Mouse (Mus musculus) embryonic facial prominence, embryonic 15.5 days (tissue): ENCODE data around the gene Gm10643. TPM values are rescaled to one million over a fixed set of nuclear protein-coding genes. Genes with fewer than 3 reads are reported as not detected.

Experiments
- ATAC-seq: fragments of 200-750 bp; cut with Nextera tagmentation; 2 replicates; pipeline ENCODE4 v1.8.0; 2017; ENCODE audit warnings: low read depth, moderate TSS enrichment; ENCODE audit not compliant: insufficient number of reproducible peaks, low FRiP score, low TSS enrichment
- H3K27ac ChIP-seq: fragments of 300-500 bp; sonication (generic); replicated peaks from 2 replicates; pipeline ENCODE4 v1.5.1; 2015; ENCODE audit warnings: mild to moderate bottlenecking, inconsistent platforms
- H3K27me3 ChIP-seq: fragments of 300-500 bp; sonication (generic); 2 replicates; pipeline ENCODE4 v1.6.1; 2015; ENCODE audit warnings: inconsistent platforms
- H3K36me3 ChIP-seq: fragments of 300-500 bp; sonication (generic); 2 replicates; pipeline ENCODE4 v1.6.1; 2015; ENCODE audit warnings: mild to moderate bottlenecking, inconsistent platforms
- H3K4me1 ChIP-seq: fragments of 300-500 bp; sonication (generic); 2 replicates; pipeline ENCODE4 v1.6.1; 2015; ENCODE audit warnings: inconsistent platforms
- H3K4me2 ChIP-seq: fragments of 300-500 bp; sonication (generic); replicated peaks from 2 replicates; pipeline ENCODE4 v1.6.1; 2015; ENCODE audit warnings: mild to moderate bottlenecking, inconsistent platforms
- H3K4me3 ChIP-seq: fragments of 300-500 bp; sonication (generic); replicated peaks from 2 replicates; pipeline ENCODE4 v1.5.1; 2015; ENCODE audit warnings: mild to moderate bottlenecking, inconsistent platforms
- H3K9ac ChIP-seq: fragments of 300-500 bp; sonication (generic); 2 replicates; pipeline ENCODE4 v1.6.1; 2015; ENCODE audit warnings: inconsistent platforms
- H3K9me3 ChIP-seq: fragments of 300-500 bp; sonication (generic); replicated peaks from 2 replicates; pipeline ENCODE4 v1.6.1; 2016; ENCODE audit warnings: inconsistent platforms
- WGBS: fragments of 180-500 bp; shearing (Covaris S2); methylation state at CpG from one replicate; pipeline ENCODE4 v1.1.7; 2015; 5-methylcytosine and 5-hydroxymethylcytosine counted together
- polyA plus RNA-seq: library from polyadenylated mRNA; unstranded; fragments of >200 nt; fragmentation: Nextera tagmentation; extraction: Ambion mirVana; gene quantifications from 2 replicates; pipeline ENCODE4 v1.2.1, GENCODE M21; 2015

The Gm10643 gene
- polyA plus RNA-seq, 1 experiment from 2014 or later = 1.6 TPM

- Histone ChIP-seq H3K9me3 (no peaks in the 10 kb centered on the region), H3K4me3 (no peak overlapping the region), H3K27me3 (peaks cover 42% of the 10 kb centered on the region), H3K36me3 (no peaks in the 10 kb centered on the region), H3K4me1 (peaks cover 15% of the 10 kb centered on the region), H3K27ac (no peak overlapping the region), H3K4me2 (no peak overlapping the region), H3K9ac (no peak overlapping the region)
- ATAC-seq = no peak
- WGBS = 4% methylated on average over 5 of the region's 5 CpGs
Observed at GRCm38 (mm10) chr8:84039050-84039449, 25.9 kb downstream of the Gm10643 start.

GRCm38 (mm10) chr8:84038015-84038414, 26.9 kb downstream of the Gm10643 start:
- Histone ChIP-seq H3K27me3 (peaks cover 31% of the 10 kb centered on the region), H3K4me2 (no peak overlapping the region)

DNA sequence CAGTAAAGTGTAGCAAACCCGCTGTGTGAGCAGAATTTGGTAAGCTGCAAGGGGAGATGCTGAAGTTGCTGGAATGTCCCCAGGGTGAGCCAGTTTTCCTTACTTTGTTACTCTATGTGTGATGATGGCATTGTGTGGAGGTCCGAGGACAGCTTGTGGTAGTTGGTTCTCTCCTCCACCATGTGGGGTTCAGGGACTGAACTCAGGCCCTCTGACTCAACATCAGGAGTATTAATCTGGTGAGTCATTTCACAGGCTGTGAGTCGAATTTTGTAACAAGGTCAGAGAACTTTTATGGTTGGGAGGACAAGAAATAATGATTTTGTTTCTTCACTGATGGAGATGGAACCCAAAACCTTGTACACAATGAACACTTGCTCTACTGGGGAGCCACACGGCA, 32.2 kb downstream of the Gm10643 start:
- no peak for ATAC-seq
- Histone ChIP-seq H3K27me3 (no peaks in the 10 kb centered on the region), H3K4me2 (no peak overlapping the region)

More at GRCm38 (mm10) chr8:84038015-84038414, 26.9 kb downstream of the Gm10643 start:
- 75% methylated on average over 5 of the region's 5 CpGs for WGBS
- Histone ChIP-seq H3K9me3 (no peaks in the 10 kb centered on the region), H3K4me3 (no peak overlapping the region), H3K27ac (no peak overlapping the region), H3K36me3 (no peaks in the 10 kb centered on the region), H3K4me1 (peaks cover 13% of the 10 kb centered on the region), H3K9ac (no peak overlapping the region)
- no peak for ATAC-seq

GRCm38 (mm10) chr8:84029272-84029671, 35.7 kb downstream of the Gm10643 start:
- H3K4me2 ChIP-seq = no peak overlapping the region
- H3K9me3 ChIP-seq = no peaks in the 10 kb centered on the region
- H3K4me1 ChIP-seq = peaks cover 16% of the 10 kb centered on the region
- no peak overlapping the region for H3K27ac ChIP-seq
- no peak for ATAC-seq
- no peak overlapping the region for H3K4me3 ChIP-seq
- 87% methylated on average over 5 of the region's 5 CpGs for WGBS
- peaks cover 13% of the 10 kb centered on the region; the same call in 1 of the 2 replicates for H3K27me3 ChIP-seq
- no peaks in the 10 kb centered on the region for H3K36me3 ChIP-seq
- H3K9ac ChIP-seq = no peak overlapping the region

More for the DNA sequence above, 32.2 kb downstream of the Gm10643 start:
- Histone ChIP-seq H3K27ac (no peak overlapping the region), H3K9ac (no peak overlapping the region), H3K9me3 (no peaks in the 10 kb centered on the region), H3K36me3 (no peaks in the 10 kb centered on the region), H3K4me3 (no peak overlapping the region), H3K4me1 (no peaks in the 10 kb centered on the region)
- 70% methylated on average over 4 of the region's 4 CpGs for WGBS

DNA sequence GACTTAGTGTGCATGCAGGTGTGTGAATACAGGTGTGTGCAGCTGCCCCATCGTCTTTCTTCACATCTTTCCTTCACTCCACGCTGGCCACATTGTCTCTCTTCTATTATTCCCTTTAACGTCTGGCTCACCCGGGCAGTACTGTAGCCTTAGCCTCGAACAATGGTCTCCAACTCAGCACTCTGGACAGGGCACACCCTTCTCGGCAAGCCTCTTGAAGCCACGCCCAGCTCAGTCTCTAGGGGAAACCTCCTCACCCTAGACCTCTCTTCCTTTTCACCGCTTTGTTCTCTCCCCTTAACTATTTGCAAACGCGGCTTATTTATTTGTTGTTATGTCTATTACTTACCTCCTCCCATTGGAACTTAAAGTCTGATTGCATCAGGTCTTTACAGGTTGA, 37.5 kb downstream of the Gm10643 start:
- ATAC-seq = no peak
- H3K4me1 ChIP-seq = peaks cover 16% of the 10 kb centered on the region
- H3K9me3 ChIP-seq = no peaks in the 10 kb centered on the region
- no peak overlapping the region for H3K27ac ChIP-seq
- no peak overlapping the region for H3K4me2 ChIP-seq
- H3K27me3 ChIP-seq = peaks cover 13% of the 10 kb centered on the region; the same call in 1 of the 2 replicates
- H3K4me3 ChIP-seq = no peak overlapping the region
- WGBS = 14% methylated on average over 10 of the region's 10 CpGs
- H3K9ac ChIP-seq = no peak overlapping the region
- H3K36me3 ChIP-seq = no peaks in the 10 kb centered on the region

- Histone ChIP-seq H3K27me3 (peaks cover 22% of the 10 kb centered on the region; the same call in 1 of the 2 replicates), H3K36me3 (no peaks in the 10 kb centered on the region), H3K9ac (peak overlapping the region; percentile 35), H3K4me2 (peak overlapping the region; percentile 85), H3K9me3 (no peaks in the 10 kb centered on the region), H3K27ac (no peak overlapping the region), H3K4me1 (peaks cover 23% of the 10 kb centered on the region), H3K4me3 (peak overlapping the region; percentile 49)
- ATAC-seq = peak; percentile 71
- WGBS = under 1% methylated on average over 41 of the region's 41 CpGs
Observed at GRCm38 (mm10) chr8:84025863-84026262, 39.1 kb downstream of the Gm10643 start.

DNA sequence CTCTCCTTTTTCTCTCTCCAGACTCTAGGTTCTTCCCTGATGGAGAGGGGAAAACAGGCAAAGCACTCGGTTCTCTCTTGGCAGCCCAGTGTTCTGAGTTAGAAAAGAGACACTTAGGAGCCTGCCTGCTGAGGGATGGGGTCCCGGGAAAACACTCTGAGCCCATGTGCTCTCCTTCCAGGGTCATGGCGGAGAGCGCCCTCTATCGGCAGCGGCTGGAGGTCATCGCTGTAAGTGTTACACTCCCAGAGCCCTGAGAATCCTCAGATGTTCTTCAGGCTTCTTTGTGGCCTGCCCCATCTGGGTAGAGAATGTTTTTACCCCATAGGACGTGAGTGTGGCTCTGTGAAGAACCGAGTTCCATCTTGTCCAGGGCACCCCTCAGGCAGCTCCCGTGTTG, 40.8 kb downstream of the Gm10643 start:
- Histone ChIP-seq H3K4me3 (no peak overlapping the region), H3K4me1 (peaks cover 23% of the 10 kb centered on the region), H3K9me3 (no peaks in the 10 kb centered on the region), H3K27ac (no peak overlapping the region), H3K4me2 (no peak overlapping the region), H3K27me3 (peaks cover 27% of the 10 kb centered on the region; the same call in 1 of the 2 replicates), H3K9ac (no peak overlapping the region), H3K36me3 (no peaks in the 10 kb centered on the region)
- ATAC-seq = no peak
- WGBS = 17% methylated on average over 10 of the region's 10 CpGs

- H3K4me3 ChIP-seq = no peak overlapping the region
- whole genome bisulfite sequencing = 51% methylated on average over 1 of the region's 1 CpGs
- H3K4me2 ChIP-seq = no peak overlapping the region
- H3K9me3 ChIP-seq = no peaks in the 10 kb centered on the region
- H3K4me1 ChIP-seq = peaks cover 23% of the 10 kb centered on the region
- peaks cover 27% of the 10 kb centered on the region; the same call in 1 of the 2 replicates for H3K27me3 ChIP-seq
- ATAC-seq = no peak
- no peak overlapping the region for H3K9ac ChIP-seq
- H3K27ac ChIP-seq = no peak overlapping the region
- H3K36me3 ChIP-seq = no peaks in the 10 kb centered on the region
Observed at GRCm38 (mm10) chr8:84023631-84024030, 41.3 kb downstream of the Gm10643 start.

DNA sequence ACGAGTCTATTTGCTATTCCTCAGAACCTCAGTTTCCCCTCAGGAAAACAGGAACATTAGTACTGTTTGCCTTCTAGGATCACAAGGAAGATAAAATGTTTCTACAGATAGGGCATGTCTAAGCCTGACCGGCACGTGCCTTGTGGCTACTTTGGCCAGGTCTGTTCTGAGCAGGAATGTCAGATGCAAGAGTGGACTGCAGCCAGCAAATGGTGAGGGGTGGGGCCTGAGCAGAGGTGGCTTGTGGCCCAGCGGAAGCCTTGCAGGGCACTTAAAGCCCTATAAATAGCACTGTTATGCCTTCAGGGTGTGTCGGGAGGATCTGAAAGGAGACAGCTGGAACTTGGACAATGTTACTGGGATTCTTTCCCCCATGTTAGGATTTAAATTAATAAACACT, 41.9 kb downstream of the Gm10643 start:
- no peak for ATAC-seq
- no peaks in the 10 kb centered on the region for H3K9me3 ChIP-seq
- no peak overlapping the region for H3K4me2 ChIP-seq
- H3K4me1 ChIP-seq = peaks cover 23% of the 10 kb centered on the region
- WGBS = 19% methylated on average over 5 of the region's 5 CpGs
- H3K36me3 ChIP-seq = no peaks in the 10 kb centered on the region
- no peak overlapping the region for H3K4me3 ChIP-seq
- H3K27me3 ChIP-seq = peaks cover 27% of the 10 kb centered on the region; the same call in 1 of the 2 replicates
- no peak overlapping the region for H3K9ac ChIP-seq
- H3K27ac ChIP-seq = no peak overlapping the region

- Histone ChIP-seq H3K36me3 (no peaks in the 10 kb centered on the region), H3K4me3 (no peak overlapping the region), H3K27me3 (peaks cover 18% of the 10 kb centered on the region; the same call in 1 of the 2 replicates), H3K4me2 (peak overlapping the region; percentile 32), H3K9me3 (no peaks in the 10 kb centered on the region), H3K9ac (no peak overlapping the region), H3K4me1 (peaks cover 17% of the 10 kb centered on the region; the same call in 1 of the 2 replicates), H3K27ac (no peak overlapping the region)
- no peak for ATAC-seq
- WGBS = 43% methylated on average over 12 of the region's 12 CpGs
Observed at GRCm38 (mm10) chr8:84021569-84021968, 43.4 kb downstream of the Gm10643 start.

DNA sequence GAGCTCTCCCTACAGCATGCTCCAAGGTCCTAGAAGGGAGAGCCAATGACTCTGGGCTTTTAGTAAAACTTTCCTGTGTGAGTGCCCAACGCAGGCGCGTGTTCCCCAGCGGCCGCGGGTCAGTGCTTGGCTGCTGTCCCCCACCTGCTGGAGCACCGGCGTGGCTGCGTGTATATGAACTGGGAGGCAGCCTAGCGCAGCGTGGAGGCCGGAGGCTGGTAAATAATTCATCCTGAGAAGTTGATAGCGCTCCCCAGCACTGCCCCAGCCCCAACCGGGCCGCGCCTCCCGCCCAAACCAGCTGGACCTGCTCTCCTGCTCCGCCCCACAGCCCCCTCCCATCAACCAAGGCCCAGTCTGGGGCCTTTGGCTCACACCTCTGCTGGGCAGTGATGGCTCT, 43.8 kb downstream of the Gm10643 start, which contains the start of gene Palm3:
TSS of gene Palm3 (plus strand) at position 376 of the 400 bp plus-strand sequence.
- WGBS = 13% methylated on average over 17 of the region's 18 CpGs
- Histone ChIP-seq H3K36me3 (no peaks in the 10 kb centered on the region), H3K27ac (no peak within 1 kb of the TSS), H3K4me2 (peak within 1 kb of the TSS; percentile 32), H3K27me3 (peaks cover 17% of the 10 kb centered on the region; the same call in 1 of the 2 replicates), H3K4me1 (peaks cover 12% of the 10 kb centered on the region; the same call in 1 of the 2 replicates), H3K4me3 (no peak within 1 kb of the TSS), H3K9me3 (no peaks in the 10 kb centered on the region), H3K9ac (no peak within 1 kb of the TSS)
- peak; percentile 63; the same call in 1 of the 2 replicates for ATAC-seq

GRCm38 (mm10) chr8:84019738-84020137, 45.2 kb downstream of the Gm10643 start:
- 77% methylated on average over 9 of the region's 9 CpGs for WGBS
- Histone ChIP-seq H3K27me3 (peaks cover 15% of the 10 kb centered on the region; the same call in 1 of the 2 replicates), H3K27ac (no peak overlapping the region), H3K4me3 (no peak overlapping the region), H3K36me3 (no peaks in the 10 kb centered on the region), H3K9ac (no peak overlapping the region), H3K4me2 (no peak overlapping the region), H3K4me1 (peaks cover 7% of the 10 kb centered on the region; the same call in 1 of the 2 replicates), H3K9me3 (no peaks in the 10 kb centered on the region)
- ATAC-seq = no peak
